Mouse (Mus musculus) CH12.LX (cell line): ENCODE results near the gene Slc16a9. TPM values are rescaled to one million over a fixed set of nuclear protein-coding genes. Genes with fewer than 3 reads are reported as not detected.

Source experiments
- DNase-seq: peaks from one replicate; pipeline ENCODE4 v3.0.0-alpha.2; 2013; ENCODE audit errors: extremely low read depth
- H3K27ac ChIP-seq: 2 replicates; pipeline ENCODE4 v1.5.1; 2012; ENCODE audit warnings: low read depth, mild to moderate bottlenecking, control low read depth, moderate library complexity; ENCODE audit not compliant: insufficient read depth
- H3K27me3 ChIP-seq: replicated peaks from 2 replicates; pipeline ENCODE3; 2012; ENCODE audit warnings: inconsistent platforms
- H3K36me3 ChIP-seq, 2 experiments: replicated peaks in 1 of 2; 2 replicates each; pipeline versions ENCODE3 to v1.6.1; 2012; ENCODE audit warnings: inconsistent platforms in 1 of 2, low read length in 1 of 2, mild to moderate bottlenecking in 1 of 2, mixed read lengths in 1 of 2, moderate library complexity in 1 of 2; ENCODE audit not compliant: control insufficient read depth in 1 of 2, insufficient read depth in 1 of 2
- H3K4me1 ChIP-seq, 2 experiments: 2 replicates each; pipeline ENCODE4 v1.6.1; 2012; ENCODE audit warnings: inconsistent platforms in 1 of 2, moderate library complexity in 1 of 2; ENCODE audit not compliant: insufficient read depth in 2 of 2, control insufficient read depth in 1 of 2
- H3K4me2 ChIP-seq: 2 replicates; pipeline ENCODE4 v1.6.1; 2012; ENCODE audit warnings: low read depth, mild to moderate bottlenecking, control low read depth; ENCODE audit not compliant: poor library complexity, insufficient read depth, severe bottlenecking
- H3K4me3 ChIP-seq, 3 experiments: fragments of 150-350 bp in 1 of 3; sonication (generic) in 1 of 3; replicated peaks in 1 of 3; 2 replicates each; pipeline versions ENCODE3 to v1.5.1; 2011 to 2012; ENCODE audit warnings: low read depth in 2 of 3, low read length in 2 of 3, mild to moderate bottlenecking in 2 of 3, moderate library complexity in 2 of 3, control low read depth in 1 of 3, improper control_type of control experiment in 1 of 3, inconsistent platforms in 1 of 3, mixed read lengths in 1 of 3; ENCODE audit not compliant: poor library complexity in 1 of 3
- H3K79me2 ChIP-seq: replicated peaks from 2 replicates; pipeline ENCODE4 v1.6.1; 2012; ENCODE audit warnings: mild to moderate bottlenecking, moderate library complexity; ENCODE audit not compliant: control insufficient read depth, poor library complexity, insufficient read depth, severe bottlenecking; ENCODE audit errors: extremely low read depth
- H3K9ac ChIP-seq: 2 replicates; pipeline ENCODE4 v1.6.1; 2012; ENCODE audit warnings: low read depth, mild to moderate bottlenecking, control low read depth, moderate library complexity; ENCODE audit not compliant: insufficient read depth
- H3K9me3 ChIP-seq: replicated peaks from 2 replicates; pipeline ENCODE3; 2012; ENCODE audit warnings: low read length, inconsistent platforms, mixed read lengths
- BHLHE40 ChIP-seq: IDR thresholded peaks from 2 replicates; pipeline ENCODE4 v1.6.1; 2011; ENCODE audit warnings: mild to moderate bottlenecking, low read depth, low read length, improper control_type of control experiment
- CHD1 ChIP-seq: IDR thresholded peaks from 2 replicates; pipeline ENCODE4 v1.6.1; 2012; ENCODE audit warnings: low read depth, low read length, improper control_type of control experiment, inconsistent platforms
- CHD2 ChIP-seq: IDR thresholded peaks from 2 replicates; pipeline ENCODE4 v1.6.1; 2011; ENCODE audit warnings: low read length, improper control_type of control experiment
- CTCF ChIP-seq, 2 experiments: IDR thresholded peaks in 1 of 2; conservative IDR thresholded peaks in 1 of 2; 2 replicates each; pipeline ENCODE4 v1.5.1; 2011 to 2012; ENCODE audit warnings: low read depth in 2 of 2, low read length in 2 of 2, improper control_type of control experiment in 1 of 2, inconsistent platforms in 1 of 2, mild to moderate bottlenecking in 1 of 2, moderate library complexity in 1 of 2
- E2F4 ChIP-seq: IDR thresholded peaks from 2 replicates; pipeline ENCODE4 v1.6.1; 2011; ENCODE audit warnings: low read depth, low read length, improper control_type of control experiment; ENCODE audit not compliant: insufficient replicate concordance
- ELF1 ChIP-seq: IDR thresholded peaks from 2 replicates; pipeline ENCODE4 v1.6.1; 2014; ENCODE audit warnings: low read depth, mild to moderate bottlenecking, inconsistent platforms, low read length, improper control_type of control experiment
- EP300 ChIP-seq: IDR thresholded peaks from 2 replicates; pipeline ENCODE4 v1.6.1; 2011; ENCODE audit warnings: low read length, improper control_type of control experiment
- ETS1 ChIP-seq: conservative IDR thresholded peaks from 2 replicates; pipeline ENCODE4 v1.6.1; 2012; ENCODE audit warnings: low read depth, mild to moderate bottlenecking, inconsistent platforms, low read length, improper control_type of control experiment, moderate library complexity
- GABPA ChIP-seq: IDR thresholded peaks from 2 replicates; pipeline ENCODE4 v1.6.1; 2012; ENCODE audit warnings: low read depth, low read length, improper control_type of control experiment, inconsistent platforms; ENCODE audit not compliant: insufficient replicate concordance
- HCFC1 ChIP-seq: IDR thresholded peaks from 2 replicates; pipeline ENCODE4 v1.6.1; 2012; ENCODE audit warnings: low read depth, mild to moderate bottlenecking, inconsistent platforms, low read length, improper control_type of control experiment
- JUN ChIP-seq: IDR thresholded peaks from 2 replicates; pipeline ENCODE4 v1.6.1; 2011; ENCODE audit warnings: low read depth, mild to moderate bottlenecking, low read length, improper control_type of control experiment, moderate library complexity; ENCODE audit not compliant: insufficient read depth
- JUND ChIP-seq: conservative IDR thresholded peaks from 2 replicates; pipeline ENCODE4 v1.6.1; 2011; ENCODE audit warnings: low read depth, low read length, improper control_type of control experiment
- KAT2A ChIP-seq: IDR thresholded peaks from 2 replicates; pipeline ENCODE4 v1.6.1; 2012; ENCODE audit warnings: low read length, improper control_type of control experiment, inconsistent platforms; ENCODE audit not compliant: insufficient replicate concordance
- MAFK ChIP-seq: IDR thresholded peaks from 2 replicates; pipeline ENCODE4 v1.6.1; 2011; ENCODE audit warnings: low read length, improper control_type of control experiment; ENCODE audit not compliant: insufficient replicate concordance
- MAX ChIP-seq: IDR thresholded peaks from 2 replicates; pipeline ENCODE4 v1.6.1; 2011; ENCODE audit warnings: low read length, improper control_type of control experiment
- MEF2A ChIP-seq: IDR thresholded peaks from 2 replicates; pipeline ENCODE4 v1.6.1; 2014; ENCODE audit warnings: low read depth, mild to moderate bottlenecking, inconsistent platforms, low read length, improper control_type of control experiment, borderline replicate concordance
- MXI1 ChIP-seq: IDR thresholded peaks from 2 replicates; pipeline ENCODE4 v1.6.1; 2011; ENCODE audit warnings: mild to moderate bottlenecking, low read depth, low read length, improper control_type of control experiment
- NELFE ChIP-seq: IDR thresholded peaks from 2 replicates; pipeline ENCODE4 v1.6.1; 2011; ENCODE audit warnings: low read depth, low read length, improper control_type of control experiment
- PAX5 ChIP-seq: IDR thresholded peaks from 2 replicates; pipeline ENCODE4 v1.6.1; 2012; ENCODE audit warnings: low read length, inconsistent platforms, mixed read lengths
- POLR2A ChIP-seq: IDR thresholded peaks from 2 replicates; pipeline ENCODE4 v1.6.1; 2011; ENCODE audit warnings: low read depth, mild to moderate bottlenecking, improper control_type of control experiment, low read length
- POLR2AphosphoS2 ChIP-seq: IDR thresholded peaks from 2 replicates; pipeline ENCODE4 v1.6.1; 2011; ENCODE audit warnings: low read depth, low read length, improper control_type of control experiment
- RAD21 ChIP-seq: IDR thresholded peaks from 2 replicates; pipeline ENCODE4 v1.6.1; 2011; ENCODE audit warnings: low read depth, mild to moderate bottlenecking, low read length, improper control_type of control experiment, moderate library complexity
- RCOR1 ChIP-seq: conservative IDR thresholded peaks from 2 replicates; pipeline ENCODE4 v1.6.1; 2012; ENCODE audit warnings: low read depth, mild to moderate bottlenecking, inconsistent platforms, low read length, improper control_type of control experiment
- SIN3A ChIP-seq: IDR thresholded peaks from 2 replicates; pipeline ENCODE4 v1.6.1; 2012; ENCODE audit warnings: low read length, improper control_type of control experiment, inconsistent platforms
- SMC3 ChIP-seq: IDR thresholded peaks from 2 replicates; pipeline ENCODE4 v1.6.1; 2011; ENCODE audit warnings: low read depth, low read length, improper control_type of control experiment
- TBP ChIP-seq: conservative IDR thresholded peaks from 2 replicates; pipeline ENCODE4 v1.6.1; 2011; ENCODE audit warnings: low read depth, low read length, improper control_type of control experiment
- UBTF ChIP-seq: IDR thresholded peaks from 2 replicates; pipeline ENCODE4 v1.6.1; 2012; ENCODE audit warnings: low read depth, mild to moderate bottlenecking, inconsistent platforms, low read length, improper control_type of control experiment, moderate library complexity
- USF1 ChIP-seq: IDR thresholded peaks from 2 replicates; pipeline ENCODE4 v1.6.1; 2014; ENCODE audit warnings: low read depth, mild to moderate bottlenecking, inconsistent platforms, low read length, improper control_type of control experiment
- USF2 ChIP-seq: conservative IDR thresholded peaks from 2 replicates; pipeline ENCODE4 v1.6.1; 2011; ENCODE audit warnings: low read depth, low read length, improper control_type of control experiment
- ZC3H11A ChIP-seq: IDR thresholded peaks from 2 replicates; pipeline ENCODE4 v1.6.1; 2012; ENCODE audit warnings: low read depth, mild to moderate bottlenecking, inconsistent platforms, low read length, improper control_type of control experiment
- ZMIZ1 ChIP-seq: IDR thresholded peaks from 2 replicates; pipeline ENCODE4 v1.6.1; 2012; ENCODE audit warnings: low read depth, mild to moderate bottlenecking, inconsistent platforms, low read length, improper control_type of control experiment
- ZNF384 ChIP-seq: IDR thresholded peaks from 2 replicates; pipeline ENCODE4 v1.6.1; 2012; ENCODE audit warnings: low read depth, low read length, improper control_type of control experiment, inconsistent platforms
- dilution Hi-C: fragments of 300-500 bp; cut with MboI; formaldehyde crosslinking; loops from 2 replicates; pipeline ENCODE4 v1.14.3; 2020; ENCODE audit warnings: low sequenced_read_pairs; ENCODE audit not compliant: extremely low pct_unique_long_range_greater_than_20kb, extremely low pct_ligation_motif_present
- in situ Hi-C: fragments of 300-500 bp; cut with MboI; formaldehyde crosslinking; loops from 3 replicates; pipeline ENCODE4 v1.14.3; 2019; ENCODE audit warnings: low sequenced_read_pairs, low pct_ligation_motif_present, low pct_unique_long_range_greater_than_20kb, mixed read lengths
- polyA plus RNA-seq: library from polyadenylated mRNA; unstranded; fragments of >175 nt; gene quantifications from 2 replicates; pipeline ENCODE4 v1.2.1, GENCODE M21; 2012; ENCODE audit warnings: low read depth; ENCODE audit not compliant: insufficient read length
- total RNA-seq, 2 experiments: library from RNA; depleted of rRNA; stranded (reverse); fragments of 300-350 nt in 1 of 2; fragments of >200 nt in 1 of 2; gene quantifications; 2 replicates each; pipeline ENCODE4 v1.2.3; 2012 to 2014

The Slc16a9 gene
- total and polyA plus RNA-seq, 3 experiments = not detected

DNA sequence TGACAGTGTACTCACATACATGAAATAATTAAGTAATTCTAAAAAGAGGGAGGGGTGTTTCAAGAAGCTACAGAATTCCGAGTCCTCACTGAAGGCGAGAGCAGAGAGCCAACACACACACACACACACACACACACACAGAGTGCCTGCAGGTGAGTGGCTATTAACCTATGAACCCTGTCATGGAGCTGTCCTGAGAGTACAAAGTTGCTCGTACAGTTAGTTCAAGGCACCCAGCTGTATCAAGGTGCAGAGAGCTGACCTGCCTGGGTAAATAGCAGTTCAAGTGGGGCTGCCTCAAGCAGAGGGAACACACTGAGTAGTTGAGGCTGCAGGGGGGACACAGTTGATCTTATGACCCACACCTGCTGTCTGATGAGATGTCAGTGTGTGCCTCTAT lies 17.2 kb downstream of the Slc16a9 start:
- Histone ChIP-seq H3K27ac (no peak overlapping the region), H3K79me2 (no peaks in the 10 kb centered on the region), H3K4me3 (no peak overlapping the region), H3K4me1 (peaks cover 4 to 5% of the 10 kb centered on the region in 2 experiments), H3K9ac (no peak overlapping the region), H3K36me3 (no peaks in the 10 kb centered on the region), H3K4me2 (no peak overlapping the region), H3K9me3 (no peaks in the 10 kb centered on the region), H3K27me3 (no peaks in the 10 kb centered on the region)
- in situ Hi-C loops (no loop called here), dilution Hi-C loops (no loop called here)
- TF ChIP-seq SMC3 (no peak), NELFE (no peak), EP300 (no peak), ZMIZ1 (no peak), E2F4 (no peak), MAFK (no peak), CHD2 (no peak), MEF2A (no peak), CHD1 (no peak), MXI1 (no peak), USF1 (no peak), SIN3A (no peak), POLR2A (no peak), JUN (no peak), BHLHE40 (no peak), POLR2AphosphoS2 (no peak), RCOR1 (no peak), ZNF384 (no peak), CTCF (conservative IDR thresholded peaks at IDR 0.05 in 1 of 2, IDR thresholded peaks at IDR 0.05 in 1 of 2; ENCODE audit: low read depth in 2 of 2, low read length in 2 of 2) (no peak), JUND (no peak)
- no peak for DNase-seq

GRCm38 (mm10) chr10:70263681-70264189 lies 18.8 kb downstream of the Slc16a9 start:
- Histone ChIP-seq H3K9me3 (no peaks in the 10 kb centered on the region), H3K79me2 (no peaks in the 10 kb centered on the region)
- no peak for TF ChIP-seq SIN3A
- no peak for TF ChIP-seq CHD2
- no peak for TF ChIP-seq MAX
- TF ChIP-seq NELFE = no peak
- no peak for TF ChIP-seq PAX5
- no peak for TF ChIP-seq ZNF384
- no peak for TF ChIP-seq SMC3
- TF ChIP-seq GABPA = no peak
- no peak for TF ChIP-seq USF2
- no peak for TF ChIP-seq TBP
- no peak for TF ChIP-seq ELF1
- TF ChIP-seq KAT2A = no peak
- no peak for TF ChIP-seq ZC3H11A
- no peak for TF ChIP-seq POLR2A
- no peak for TF ChIP-seq ETS1
- TF ChIP-seq MAFK = no peak
- no peak for TF ChIP-seq HCFC1
- no peak for TF ChIP-seq RAD21
- no peak for TF ChIP-seq UBTF
- TF ChIP-seq CHD1 = no peak
- TF ChIP-seq, all 38 proteins: peak for 0
- Histone ChIP-seq H3K4me3 (no peak overlapping the region), H3K4me1 (peaks cover 0 to 6% of the 10 kb centered on the region in 2 experiments; a peak in 3 of 4 replicates), H3K36me3 (no peaks in the 10 kb centered on the region), H3K27ac (no peak overlapping the region), H3K4me2 (no peak overlapping the region), H3K27me3 (no peaks in the 10 kb centered on the region), H3K9ac (no peak overlapping the region)
- dilution Hi-C loops = no loop called here
- in situ Hi-C loops = no loop called here
- DNase-seq = no peak
